Comparison of ENCODE assay signal across 25 mouse cellular contexts in the genomic region with DNA sequence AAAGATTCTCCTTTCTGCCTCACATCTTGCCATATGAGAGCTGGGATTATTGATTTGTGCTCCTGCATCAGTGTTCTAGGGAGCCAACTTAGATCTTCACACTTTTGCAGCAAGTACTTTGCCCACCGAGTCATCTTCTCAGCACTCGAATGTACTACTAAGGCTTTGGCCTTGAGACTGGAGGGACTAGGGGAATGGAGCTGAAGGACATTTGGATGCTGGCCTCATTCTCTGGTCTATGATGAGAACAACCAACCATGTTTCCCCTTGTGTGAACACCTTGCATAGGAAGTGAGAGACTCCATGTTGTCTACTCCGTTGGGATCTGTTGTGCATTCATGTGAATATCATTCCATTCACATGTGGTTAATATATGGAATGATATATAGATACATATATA.
A peak's percentile ranks its signal among the peaks of the same experiment; 100 is the strongest.
DNase-seq lines count a peak whose midpoint lies in the region; ATAC-seq and TF ChIP-seq lines count a peak whose summit lies in the region.
"Had no signal": no experiment of that assay in that cellular context is flagged by ENCODE, and none has a peak within 500 bp of the region (broad histone marks: within the 10 kb centered on the region; RNA-seq: fewer than 3 reads in every experiment).

No protein-coding gene starts in this region.

- H3K36me3 ChIP-seq in forebrain, embryonic 11.5 days (ENCODE audit: control insufficient read depth, insufficient read depth, low read length), result no peaks in the 10 kb centered on the region
- no peaks in the 10 kb centered on the region for H3K36me3 ChIP-seq in forebrain, embryonic 15.5 days
- H3K36me3 ChIP-seq in heart, embryonic 10.5 days, result no peaks in the 10 kb centered on the region
- H3K36me3 ChIP-seq in heart, adult 2 months (ENCODE audit: control insufficient read depth, insufficient read depth, low read length), result no peaks in the 10 kb centered on the region
- no peaks in the 10 kb centered on the region for H3K36me3 ChIP-seq in liver, embryonic 11.5 days (ENCODE audit: control insufficient read depth, insufficient read depth, low read length)
- H3K36me3 ChIP-seq in liver, embryonic 12.5 days, result no peaks in the 10 kb centered on the region
- H3K36me3 ChIP-seq: embryonic facial prominence, embryonic 10.5 days; embryonic facial prominence, embryonic 12.5 days; forebrain, embryonic 12.5 days; G1E had no signal

- no peak overlapping the region for H3K4me2 ChIP-seq in forebrain, embryonic 11.5 days (ENCODE audit: low read depth, low read length, severe bottlenecking)
- no peak overlapping the region for H3K4me2 ChIP-seq in forebrain, embryonic 15.5 days (replicated peaks)
- H3K4me2 ChIP-seq in liver, embryonic 11.5 days, result no peak overlapping the region
- H3K4me2 ChIP-seq in liver, embryonic 12.5 days, result no peak overlapping the region
- H3K4me2 ChIP-seq: embryonic facial prominence, embryonic 12.5 days; forebrain, embryonic 12.5 days had no signal

- no peak for TF ChIP-seq EP300 in heart, adult 2 months (IDR thresholded peaks at IDR 0.05; ENCODE audit: insufficient read depth, low read depth, low read length)

- no peaks in the 10 kb centered on the region for H3K9me3 ChIP-seq in forebrain, embryonic 11.5 days (ENCODE audit: control insufficient read depth, low read length)
- H3K9me3 ChIP-seq in forebrain, embryonic 15.5 days, result no peaks in the 10 kb centered on the region
- no peaks in the 10 kb centered on the region for H3K9me3 ChIP-seq in heart, embryonic 10.5 days
- no peaks in the 10 kb centered on the region for H3K9me3 ChIP-seq in liver, embryonic 11.5 days (ENCODE audit: control insufficient read depth, low read length)
- no peaks in the 10 kb centered on the region for H3K9me3 ChIP-seq in liver, embryonic 12.5 days (replicated peaks)
- H3K9me3 ChIP-seq: embryonic facial prominence, embryonic 10.5 days; embryonic facial prominence, embryonic 12.5 days; forebrain, embryonic 12.5 days had no signal

- no peak for TF ChIP-seq CTCF in heart, adult 2 months (IDR thresholded peaks at IDR 0.05)

- no peak overlapping the region for H3K9ac ChIP-seq in forebrain, embryonic 11.5 days (ENCODE audit: low read length)
- H3K9ac ChIP-seq in forebrain, embryonic 15.5 days (replicated peaks), result no peak overlapping the region
- no peak overlapping the region for H3K9ac ChIP-seq in heart, adult 2 months (ENCODE audit: low read depth, low read length)
- H3K9ac ChIP-seq in liver, embryonic 11.5 days (ENCODE audit: low read depth, low read length), result no peak overlapping the region
- H3K9ac ChIP-seq in liver, embryonic 12.5 days, result no peak overlapping the region
- H3K9ac ChIP-seq: embryonic facial prominence, embryonic 12.5 days; forebrain, embryonic 12.5 days had no signal

- no peak for TF ChIP-seq POLR2A in heart, adult 2 months (IDR thresholded peaks at IDR 0.05; ENCODE audit: insufficient read depth, low read depth, low read length)

- DNase-seq in forebrain, embryonic 11.5 days (ENCODE audit: low spot score), result peak; percentile 36
- DNase-seq in heart, embryonic 10.5 days (ENCODE audit: low spot score), result peak; percentile 62
- DNase-seq in heart, adult 2 months, result no peak
- peak; percentile 25 for DNase-seq in liver, embryonic 11.5 days (ENCODE audit: low spot score)
- DNase-seq in testis, postnatal 10 days (ENCODE audit: low spot score), result peak; percentile 16
- no peak for DNase-seq in testis, postnatal 14 days (ENCODE audit: low spot score)
- DNase-seq: adrenal gland, adult 8-10 months; adrenal gland, postnatal 14 days; adrenal gland, postnatal 36 days; B cell, adult 2 months; cerebellum, adult 11-12 months; cerebellum, adult 9-10 months; cerebellum, postnatal 10 days; cerebellum, postnatal 25 days had no signal

- intact Hi-C loops in heart, adult 2 months (cut with DNase I), result no loop called here

- 93% methylated on average over 3 of the region's 3 CpGs for WGBS in forebrain, embryonic 11.5 days
- 92% methylated on average over 3 of the region's 3 CpGs for WGBS in forebrain, embryonic 15.5 days
- 88% methylated on average over 3 of the region's 3 CpGs for WGBS in heart, embryonic 10.5 days
- 92% methylated on average over 3 of the region's 3 CpGs for WGBS in heart, adult 2 months
- WGBS in liver, embryonic 11.5 days, result 83% methylated on average over 3 of the region's 3 CpGs
- 75% methylated on average over 3 of the region's 3 CpGs for WGBS in liver, embryonic 12.5 days (ENCODE audit: insufficient replicate concordance)

- H3K79me2 ChIP-seq in heart, adult 2 months (replicated peaks; ENCODE audit: control insufficient read depth, insufficient read depth, low read length), result no peaks in the 10 kb centered on the region; the same call in 1 of the 2 replicates

- no peaks in the 10 kb centered on the region for H3K27me3 ChIP-seq in forebrain, embryonic 11.5 days (ENCODE audit: control insufficient read depth, insufficient read depth, low read length)
- no peaks in the 10 kb centered on the region for H3K27me3 ChIP-seq in forebrain, embryonic 15.5 days
- H3K27me3 ChIP-seq in heart, embryonic 10.5 days (ENCODE audit: insufficient read depth, poor library complexity, severe bottlenecking), result 0 out of 2 replicates have a peak, but pooled peaks cover 4% of the 10 kb centered on the region
- H3K27me3 ChIP-seq in heart, adult 2 months (ENCODE audit: control insufficient read depth, insufficient read depth, low read length), result no peaks in the 10 kb centered on the region
- H3K27me3 ChIP-seq in liver, embryonic 11.5 days (replicated peaks; ENCODE audit: control insufficient read depth, insufficient read depth, low read length), result no peaks in the 10 kb centered on the region
- no peaks in the 10 kb centered on the region for H3K27me3 ChIP-seq in liver, embryonic 12.5 days (replicated peaks)
- H3K27me3 ChIP-seq: CH12.LX; embryonic facial prominence, embryonic 12.5 days; forebrain, embryonic 12.5 days; Patski had no signal

- no peak for ATAC-seq in forebrain, embryonic 11.5 days (replicated peaks; ENCODE audit: low FRiP score)
- no peak for ATAC-seq in forebrain, embryonic 15.5 days (replicated peaks)
- ATAC-seq in liver, embryonic 11.5 days (replicated peaks; ENCODE audit: low FRiP score), result no peak
- no peak for ATAC-seq in liver, embryonic 12.5 days
- ATAC-seq: activated CD4-positive, CD25-positive, alpha-beta regulatory T cell, adult 4 months; CD4-positive, CD25-positive, alpha-beta regulatory T cell, adult 4 months; forebrain, embryonic 14.5 days; Patski had no signal

- H3K4me3 ChIP-seq in forebrain, embryonic 11.5 days (ENCODE audit: low read depth, low read length), result no peak overlapping the region
- H3K4me3 ChIP-seq in forebrain, embryonic 15.5 days, result no peak overlapping the region
- no peak overlapping the region for H3K4me3 ChIP-seq in heart, embryonic 10.5 days
- no peak overlapping the region for H3K4me3 ChIP-seq in heart, adult 2 months
- no peak overlapping the region for H3K4me3 ChIP-seq in liver, embryonic 11.5 days (ENCODE audit: low read depth, low read length)
- H3K4me3 ChIP-seq in liver, embryonic 12.5 days, result no peak overlapping the region
- H3K4me3 ChIP-seq: embryonic facial prominence, embryonic 10.5 days; embryonic facial prominence, embryonic 12.5 days; forebrain, embryonic 12.5 days had no signal

- H3K27ac ChIP-seq in forebrain, embryonic 11.5 days (ENCODE audit: low read depth, low read length), result no peak overlapping the region
- H3K27ac ChIP-seq in forebrain, embryonic 15.5 days (replicated peaks), result no peak overlapping the region
- no peak overlapping the region for H3K27ac ChIP-seq in heart, embryonic 10.5 days
- H3K27ac ChIP-seq in heart, adult 2 months, result no peak overlapping the region
- no peak overlapping the region for H3K27ac ChIP-seq in liver, embryonic 11.5 days (ENCODE audit: low read depth, low read length)
- H3K27ac ChIP-seq in liver, embryonic 12.5 days, result no peak overlapping the region
- H3K27ac ChIP-seq: embryonic facial prominence, embryonic 10.5 days; embryonic facial prominence, embryonic 12.5 days; forebrain, embryonic 12.5 days had no signal

- no peaks in the 10 kb centered on the region; the same call in 1 of the 2 replicates for H3K4me1 ChIP-seq in forebrain, embryonic 11.5 days (replicated peaks; ENCODE audit: control insufficient read depth, insufficient read depth, low read length)
- H3K4me1 ChIP-seq in forebrain, embryonic 15.5 days, result peaks cover 27% of the 10 kb centered on the region
- peaks cover 15% of the 10 kb centered on the region; the same call in 1 of the 2 replicates for H3K4me1 ChIP-seq in heart, embryonic 10.5 days
- H3K4me1 ChIP-seq in heart, adult 2 months (ENCODE audit: control insufficient read depth, insufficient read depth, low read length), result no peaks in the 10 kb centered on the region; the same call in 1 of the 2 replicates
- H3K4me1 ChIP-seq in liver, embryonic 11.5 days (replicated peaks; ENCODE audit: control insufficient read depth, insufficient read depth, low read length), result 0 out of 2 replicates have a peak, but pooled peaks cover 2% of the 10 kb centered on the region
- H3K4me1 ChIP-seq in liver, embryonic 12.5 days, result no peaks in the 10 kb centered on the region
- H3K4me1 ChIP-seq: embryonic facial prominence, embryonic 12.5 days had no signal

Comparison
In these comparisons a context has a peak if more than half of its experiments do, and no peak if none do; other contexts are left out.
1. DNase-seq: peak in forebrain, embryonic 11.5 days (single experiment), heart, embryonic 10.5 days (single experiment), liver, embryonic 11.5 days (single experiment) and testis, postnatal 10 days (single experiment); none in heart, adult 2 months (0 of 2) and testis, postnatal 14 days (single experiment).